Mouse (Mus musculus) left cerebral cortex, postnatal 10 days (tissue): ENCODE measurements around the gene Rtl8b. TPM values are rescaled to one million over a fixed set of nuclear protein-coding genes. Genes with fewer than 3 reads are reported as not detected.

Source experiments
- total RNA-seq, 2 experiments: library from RNA; stranded (reverse); gene quantifications; 2 replicates each; pipeline ENCODE4 v1.2.3; 2021

Rtl8b gene
- total RNA-seq, 2 experiments from 2014 or later, result 232 to 245 TPM

Other genes starting within 250 kb of the Rtl8b start
- gene Etd, start 235.5 kb downstream of the Rtl8b start, total RNA-seq, result not detected
- gene Rtl8c, start 62.4 kb downstream of the Rtl8b start, total RNA-seq, result 100 to 1,000 TPM; 175 to 185 TPM
- gene Gm14597, start 61.4 kb downstream of the Rtl8b start, total RNA-seq, result not detected
- 100 to 1,000 TPM; 277 to 348 TPM for gene Rtl8a, start 26.7 kb downstream of the Rtl8b start, total RNA-seq
- gene 4930502E18Rik, start 54.4 kb upstream of the Rtl8b start, total RNA-seq, result under 1 TPM; 0.32 TPM
- not detected for gene 1700013H16Rik, start 87.4 kb upstream of the Rtl8b start, total RNA-seq
- not detected for gene Zfp36l3, start 106.0 kb upstream of the Rtl8b start, total RNA-seq
- 1 to 10 TPM; 1.3 TPM for gene Xlr, start 127.3 kb upstream of the Rtl8b start, total RNA-seq